Mouse (Mus musculus) forebrain, embryonic 11.5 days (tissue): ENCODE results near the gene St3gal2. TPM values are rescaled to one million over a fixed set of nuclear protein-coding genes. Genes with fewer than 3 reads are reported as not detected.

Experiments
- microRNA-seq: library from miRNA; unstranded; fragments of <30 nt; microRNA quantifications from one replicate; pipeline ENCODE4, GENCODE M21; 2016; ENCODE audit not compliant: insufficient number of aligned reads
- polyA plus RNA-seq: library from polyadenylated mRNA; unstranded; fragments of >200 nt; fragmentation: Nextera tagmentation; extraction: Ambion mirVana; gene quantifications from 2 replicates; pipeline ENCODE4 v1.2.1, GENCODE M21; 2014

Gene St3gal2
- polyA plus RNA-seq, 1 experiment from 2014 or later: 16.5 TPM

Small RNA genes lying within 50 kb of the gene (microRNA-seq; reads per million reads assigned to microRNA genes)
- gene Mir3473d: 2.5 reads per million

Other genes with a start within 250 kb of the St3gal2 start
- 15.8 and 17.6 TPM in 2 replicates for gene Mtss1l, start 198.4 kb upstream of the St3gal2 start, polyA plus RNA-seq
- gene Il34, start 114.0 kb upstream of the St3gal2 start, polyA plus RNA-seq: 0.25 and 0.29 TPM in 2 replicates
- gene Cog4, start 73.3 kb upstream of the St3gal2 start, polyA plus RNA-seq: 63.9 and 64.3 TPM in 2 replicates
- 231 and 232 TPM in 2 replicates for gene Sf3b3, start 73.1 kb upstream of the St3gal2 start, polyA plus RNA-seq
- gene Fuk, start 17.4 kb upstream of the St3gal2 start, polyA plus RNA-seq: 9.5 and 11.1 TPM in 2 replicates
- gene Ddx19a, start 77.9 kb downstream of the St3gal2 start, polyA plus RNA-seq: 36.2 and 37.3 TPM in 2 replicates
- 9.9 and 10.2 TPM in 2 replicates for gene Ddx19b, start 111.8 kb downstream of the St3gal2 start, polyA plus RNA-seq
- gene Aars, start 113.2 kb downstream of the St3gal2 start, polyA plus RNA-seq: 79.0 and 91.7 TPM in 2 replicates
- gene Exosc6, start 136.4 kb downstream of the St3gal2 start, polyA plus RNA-seq: 10.8 and 13.1 TPM in 2 replicates
- 0.36 and 0.49 TPM in 2 replicates for gene Clec18a, start 172.5 kb downstream of the St3gal2 start, polyA plus RNA-seq
- 7.4 and 8.5 TPM in 2 replicates for gene Pdpr, start 174.7 kb downstream of the St3gal2 start, polyA plus RNA-seq